Mouse (Mus musculus): Measurements from ENCODE around the gene Rnf141. TPM values are rescaled to one million over a fixed set of nuclear protein-coding genes. Genes with fewer than 3 reads are reported as not detected.
A peak's percentile ranks its signal among the peaks of the same experiment; 100 is the strongest.

Gene Rnf141
- polyA plus RNA-seq, 1 experiment from 2014 or later: 35.8 TPM

DNA sequence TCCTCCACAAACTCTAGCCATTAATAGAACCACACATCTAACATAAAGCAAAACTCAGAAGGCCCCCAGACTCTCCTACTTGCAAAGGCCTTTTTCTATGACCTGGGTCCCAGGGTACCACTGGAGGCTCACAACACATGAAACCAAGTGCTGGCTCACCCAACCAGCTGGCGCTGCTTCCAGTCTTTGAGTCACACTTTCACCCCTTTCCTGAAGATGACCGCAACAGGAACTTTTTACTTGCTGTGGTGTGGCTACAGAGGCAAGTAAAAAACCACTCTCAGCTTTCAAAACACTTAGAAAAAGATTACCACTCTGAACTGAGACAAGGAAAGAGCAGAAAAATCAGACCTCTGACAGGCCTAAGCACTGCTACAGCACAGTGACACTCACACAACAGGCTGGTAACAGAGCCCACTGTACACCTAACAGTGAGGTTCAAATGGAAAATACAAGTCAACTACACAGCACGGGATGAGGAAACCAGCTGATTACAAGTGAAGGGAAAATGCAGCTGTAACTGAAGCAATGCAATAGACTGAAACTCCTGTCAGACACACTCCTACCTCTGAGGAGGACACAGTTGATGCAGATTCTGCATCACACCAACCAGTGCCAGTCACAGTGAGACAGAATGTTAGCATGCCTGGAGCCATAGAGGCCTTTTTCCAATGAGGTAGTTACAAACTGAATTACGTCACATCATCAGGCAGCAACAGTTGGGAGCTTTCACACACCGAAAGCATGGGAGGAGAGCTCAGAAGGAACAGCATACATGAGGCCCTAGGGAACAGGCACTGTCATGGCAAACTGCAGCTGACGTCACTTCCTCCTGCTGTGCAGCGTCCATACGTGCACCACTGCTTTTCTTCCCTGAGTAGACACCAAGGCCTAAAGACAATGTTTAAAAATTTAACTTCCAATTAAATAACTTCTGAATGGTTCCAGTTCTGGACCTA, 20.0 kb downstream of the Rnf141 start:
- Histone ChIP-seq H3K4me2 (no peak overlapping the region), H3K27ac (replicated peaks) (no peak overlapping the region), H3K4me3 (replicated peaks) (no peak overlapping the region), H3K9ac (replicated peaks) (no peak overlapping the region), H3K27me3 (replicated peaks) (no peaks in the 10 kb centered on the region), H3K9me3 (replicated peaks) (no peaks in the 10 kb centered on the region), H3K36me3 (peaks cover 27% of the 10 kb centered on the region), H3K4me1 (peaks cover 14% of the 10 kb centered on the region; the same call in 1 of the 2 replicates)
- no peak for ATAC-seq (ENCODE audit: low FRiP score)
- WGBS: 76% methylated on average over 8 of the region's 8 CpGs

DNA sequence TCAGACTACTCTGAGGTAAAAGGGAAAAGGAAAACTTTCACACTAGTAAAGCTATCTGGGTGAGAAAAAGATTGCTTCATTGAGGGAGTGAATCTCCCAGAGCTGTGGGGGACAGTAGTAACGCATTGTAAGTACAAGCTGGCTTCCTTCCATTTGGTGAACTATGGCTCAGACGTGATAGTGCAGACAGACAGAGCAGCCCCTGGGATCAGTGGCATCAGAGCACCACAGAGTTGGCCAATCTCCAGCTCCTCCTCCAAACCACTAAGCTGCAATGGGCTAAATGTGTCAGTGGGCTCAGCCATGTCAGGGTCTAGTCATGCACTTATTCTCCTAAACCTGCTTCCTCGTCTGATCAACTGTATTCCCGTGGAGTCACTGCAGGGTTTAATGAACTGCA, 20.7 kb downstream of the Rnf141 start:
- H3K9ac ChIP-seq (replicated peaks): no peak overlapping the region
- H3K27me3 ChIP-seq (replicated peaks): no peaks in the 10 kb centered on the region
- H3K4me2 ChIP-seq: no peak overlapping the region
- no peak overlapping the region for H3K4me3 ChIP-seq (replicated peaks)
- ATAC-seq (ENCODE audit: low FRiP score): no peak
- peaks cover 14% of the 10 kb centered on the region; the same call in 1 of the 2 replicates for H3K4me1 ChIP-seq
- no peaks in the 10 kb centered on the region for H3K9me3 ChIP-seq (replicated peaks)
- peaks cover 23% of the 10 kb centered on the region for H3K36me3 ChIP-seq
- no peak overlapping the region for H3K27ac ChIP-seq (replicated peaks)
- WGBS: 66% methylated on average over 4 of the region's 4 CpGs

DNA sequence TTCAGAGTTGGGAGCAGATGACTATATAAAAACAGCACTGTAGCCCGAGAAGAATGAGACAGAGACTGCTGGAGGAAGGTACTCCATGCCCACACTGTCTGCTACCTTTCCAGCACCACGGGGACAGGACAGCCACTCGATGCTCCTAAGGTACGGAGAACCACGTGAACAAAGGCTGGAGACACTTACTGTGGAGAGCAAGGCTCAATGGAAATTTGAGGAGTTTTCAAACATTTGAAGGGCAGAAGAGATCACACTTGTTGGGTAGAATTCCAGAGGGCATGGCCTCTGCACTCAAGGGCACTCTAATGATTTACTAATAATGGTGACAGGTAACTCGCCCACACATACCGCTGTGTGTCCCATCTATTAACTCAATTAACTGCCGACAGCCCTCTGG, 21.2 kb downstream of the Rnf141 start:
- Histone ChIP-seq H3K9ac (replicated peaks) (no peak overlapping the region), H3K36me3 (peaks cover 25% of the 10 kb centered on the region), H3K4me1 (peaks cover 14% of the 10 kb centered on the region; the same call in 1 of the 2 replicates), H3K27me3 (replicated peaks) (no peaks in the 10 kb centered on the region), H3K4me3 (replicated peaks) (no peak overlapping the region), H3K27ac (replicated peaks) (no peak overlapping the region; the same call in 1 of the 2 replicates), H3K4me2 (no peak overlapping the region), H3K9me3 (replicated peaks) (no peaks in the 10 kb centered on the region)
- 84% methylated on average over 8 of the region's 8 CpGs for WGBS
- no peak for ATAC-seq (ENCODE audit: low FRiP score)

DNA sequence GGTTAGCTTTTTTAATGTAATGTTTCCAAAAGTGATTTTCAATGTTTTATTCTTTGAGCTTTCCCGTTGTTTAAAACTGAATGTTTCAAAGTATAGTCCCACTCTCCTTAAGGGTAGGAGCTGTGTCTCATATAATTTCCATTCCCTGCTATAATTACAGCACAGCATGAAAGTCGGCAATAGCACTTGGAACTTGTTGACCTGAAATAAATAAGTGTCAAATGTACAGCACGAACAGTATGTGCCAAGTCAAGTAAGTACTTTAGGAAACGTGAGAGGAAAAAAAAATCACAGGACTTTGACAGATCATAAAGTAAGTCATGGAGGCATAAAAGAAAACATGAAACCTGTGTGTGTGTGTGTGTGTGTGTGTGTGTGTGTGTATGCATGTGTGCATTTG, 22.2 kb downstream of the Rnf141 start:
- 59% methylated on average over 4 of the region's 4 CpGs for WGBS
- H3K27ac ChIP-seq (replicated peaks): no peak overlapping the region
- H3K27me3 ChIP-seq (replicated peaks): no peaks in the 10 kb centered on the region
- H3K36me3 ChIP-seq: peaks cover 26% of the 10 kb centered on the region
- ATAC-seq (ENCODE audit: low FRiP score): no peak
- no peak overlapping the region for H3K4me3 ChIP-seq (replicated peaks)
- no peak overlapping the region for H3K9ac ChIP-seq (replicated peaks)
- no peaks in the 10 kb centered on the region for H3K9me3 ChIP-seq (replicated peaks)
- no peak overlapping the region for H3K4me2 ChIP-seq
- peaks cover 14% of the 10 kb centered on the region; the same call in 1 of the 2 replicates for H3K4me1 ChIP-seq

DNA sequence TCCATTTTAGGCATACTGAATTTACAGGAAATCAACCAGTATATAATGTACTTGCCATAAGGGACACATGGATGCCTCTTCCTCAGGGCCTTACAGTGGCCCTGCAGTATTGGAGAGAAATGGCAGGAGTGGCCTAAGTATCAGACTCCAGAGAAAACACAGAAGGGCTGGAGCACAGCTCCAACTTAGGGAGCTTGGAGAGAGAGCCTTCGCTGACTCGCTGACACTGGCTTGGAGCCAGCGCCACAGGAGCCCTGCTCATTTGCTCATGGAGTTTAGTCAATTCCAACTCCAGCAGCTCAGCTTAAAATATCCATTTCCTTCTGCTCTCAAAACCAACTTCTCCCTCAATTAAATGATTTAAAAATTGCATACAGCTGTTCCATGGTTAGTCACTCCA, 22.6 kb downstream of the Rnf141 start:
- Histone ChIP-seq H3K27ac (replicated peaks) (peak overlapping the region; percentile 37; the same call in 1 of the 2 replicates), H3K27me3 (replicated peaks) (no peaks in the 10 kb centered on the region), H3K9ac (replicated peaks) (no peak overlapping the region), H3K4me2 (no peak overlapping the region), H3K4me1 (peaks cover 14% of the 10 kb centered on the region; the same call in 1 of the 2 replicates), H3K9me3 (replicated peaks) (no peaks in the 10 kb centered on the region), H3K4me3 (replicated peaks) (no peak overlapping the region), H3K36me3 (peaks cover 23% of the 10 kb centered on the region)
- no peak for ATAC-seq (ENCODE audit: low FRiP score)
- WGBS: 53% methylated on average over 3 of the region's 3 CpGs

DNA sequence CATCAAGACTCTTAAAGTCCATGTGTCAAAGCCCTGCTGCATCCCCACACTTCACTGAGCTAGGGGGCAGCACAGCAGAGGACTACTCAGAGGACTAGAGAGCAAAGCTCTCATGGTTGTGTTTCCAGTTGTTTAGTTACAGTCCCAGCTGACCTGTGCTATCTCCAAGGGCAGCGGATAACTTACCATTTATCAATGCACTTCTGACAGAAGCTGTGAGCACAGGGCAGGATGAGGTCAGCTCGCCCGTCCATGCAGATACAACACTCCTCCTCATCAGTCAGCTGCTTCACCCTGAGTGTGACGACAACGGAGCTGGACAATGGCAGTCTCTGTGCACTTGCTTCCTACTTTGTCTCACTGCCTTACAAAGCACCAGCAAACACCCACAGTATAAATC, 23.2 kb downstream of the Rnf141 start:
- Histone ChIP-seq H3K27ac (replicated peaks) (peak overlapping the region; percentile 37; the same call in 1 of the 2 replicates), H3K27me3 (replicated peaks) (no peaks in the 10 kb centered on the region), H3K4me1 (peaks cover 14% of the 10 kb centered on the region; the same call in 1 of the 2 replicates), H3K9ac (replicated peaks) (no peak overlapping the region), H3K9me3 (replicated peaks) (no peaks in the 10 kb centered on the region), H3K4me2 (no peak overlapping the region), H3K4me3 (replicated peaks) (no peak overlapping the region), H3K36me3 (peaks cover 23% of the 10 kb centered on the region)
- 13% methylated on average over 5 of the region's 5 CpGs for WGBS
- no peak; the same call in 1 of the 2 replicates for ATAC-seq (ENCODE audit: low FRiP score)

DNA sequence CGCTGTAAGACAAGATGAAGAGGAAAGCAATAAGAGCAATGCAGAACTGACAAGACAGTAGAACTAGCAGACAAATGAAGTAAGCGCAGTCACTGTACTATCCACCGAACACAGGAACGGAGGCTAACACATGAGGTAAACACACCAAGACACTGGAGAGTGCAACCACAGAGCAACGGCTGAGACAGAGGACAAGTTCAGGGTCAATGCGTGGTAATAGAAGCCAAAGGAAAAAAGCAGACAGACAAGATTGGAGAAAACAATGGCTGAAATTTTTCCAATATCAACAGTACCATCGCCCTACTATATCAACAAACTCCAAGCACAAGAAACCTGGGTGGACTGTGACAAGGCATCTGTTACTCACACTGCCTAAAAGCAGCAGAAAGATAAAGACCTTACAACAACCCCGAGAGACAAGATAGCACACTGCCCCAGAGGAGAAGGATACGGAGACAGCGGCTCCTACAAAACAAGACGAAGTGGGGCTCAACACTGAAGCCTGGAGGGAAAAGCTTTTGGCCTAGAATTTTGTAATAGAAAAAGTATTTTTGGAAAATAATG, 25.4 kb downstream of the Rnf141 start:
- no peaks in the 10 kb centered on the region for H3K27me3 ChIP-seq (replicated peaks)
- no peaks in the 10 kb centered on the region for H3K9me3 ChIP-seq (replicated peaks)
- no peak overlapping the region for H3K27ac ChIP-seq (replicated peaks)
- ATAC-seq (ENCODE audit: low FRiP score): no peak
- no peak overlapping the region for H3K4me3 ChIP-seq (replicated peaks)
- no peak overlapping the region for H3K9ac ChIP-seq (replicated peaks)
- peaks cover 15% of the 10 kb centered on the region for H3K36me3 ChIP-seq
- peaks cover 14% of the 10 kb centered on the region; the same call in 1 of the 2 replicates for H3K4me1 ChIP-seq
- WGBS: 90% methylated on average over 11 of the region's 11 CpGs
- H3K4me2 ChIP-seq: no peak overlapping the region

DNA sequence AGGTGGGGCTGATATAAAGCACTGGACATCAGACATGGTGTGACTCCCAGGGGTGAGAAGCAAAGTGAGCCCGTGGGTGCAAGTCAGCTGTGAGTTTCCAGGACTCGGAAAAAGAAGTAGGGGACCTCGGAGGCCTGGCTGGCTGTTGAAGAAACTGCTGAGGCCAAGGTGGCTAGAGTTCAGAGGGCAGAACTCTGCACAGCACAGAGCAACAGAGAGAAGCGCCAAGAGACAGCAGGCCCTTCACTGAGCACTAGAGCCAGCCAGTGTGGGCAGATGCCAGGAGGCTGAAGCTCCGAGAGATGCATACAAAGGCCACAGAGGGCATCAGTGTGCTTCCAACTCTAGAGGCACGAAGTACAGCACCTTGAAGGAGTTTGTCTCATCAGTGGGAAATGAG, 26.1 kb downstream of the Rnf141 start:
- WGBS: 85% methylated on average over 6 of the region's 6 CpGs
- peaks cover 12% of the 10 kb centered on the region; the same call in 1 of the 2 replicates for H3K4me1 ChIP-seq
- H3K4me3 ChIP-seq (replicated peaks): no peak overlapping the region
- no peaks in the 10 kb centered on the region for H3K9me3 ChIP-seq (replicated peaks)
- no peak for ATAC-seq (ENCODE audit: low FRiP score)
- no peak overlapping the region for H3K27ac ChIP-seq (replicated peaks)
- no peak overlapping the region for H3K4me2 ChIP-seq
- H3K9ac ChIP-seq (replicated peaks): no peak overlapping the region
- peaks cover 11% of the 10 kb centered on the region for H3K36me3 ChIP-seq
- no peaks in the 10 kb centered on the region for H3K27me3 ChIP-seq (replicated peaks)

DNA sequence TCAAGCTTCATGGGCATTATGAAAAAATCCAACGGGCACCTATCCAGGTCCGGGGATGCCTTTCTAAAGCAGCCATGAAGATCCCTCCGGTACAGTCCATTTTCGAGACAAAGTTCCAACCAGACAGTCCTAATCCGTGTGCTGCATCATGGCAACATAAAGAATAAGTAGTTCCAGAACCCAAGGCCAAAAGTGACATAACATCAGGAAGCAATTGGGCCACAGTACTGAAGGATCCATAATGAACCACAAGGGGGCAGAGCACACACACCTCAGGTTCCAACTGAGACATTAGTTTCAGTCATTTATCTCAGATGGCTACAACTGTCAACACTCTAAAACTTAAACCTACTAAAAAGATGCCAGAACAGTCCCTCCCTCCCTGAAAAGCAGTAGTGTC, 28.2 kb downstream of the Rnf141 start:
- Histone ChIP-seq H3K9me3 (replicated peaks) (no peaks in the 10 kb centered on the region), H3K4me3 (replicated peaks) (no peak overlapping the region), H3K27me3 (replicated peaks) (no peaks in the 10 kb centered on the region), H3K4me2 (no peak overlapping the region), H3K36me3 (peaks cover 15% of the 10 kb centered on the region), H3K27ac (replicated peaks) (no peak overlapping the region), H3K9ac (replicated peaks) (no peak overlapping the region), H3K4me1 (0 out of 2 replicates have a peak, but pooled peaks cover under 1% of the 10 kb centered on the region)
- peak; percentile 53; the same call in 1 of the 2 replicates for ATAC-seq (ENCODE audit: low FRiP score)
- 78% methylated on average over 5 of the region's 5 CpGs for WGBS

DNA sequence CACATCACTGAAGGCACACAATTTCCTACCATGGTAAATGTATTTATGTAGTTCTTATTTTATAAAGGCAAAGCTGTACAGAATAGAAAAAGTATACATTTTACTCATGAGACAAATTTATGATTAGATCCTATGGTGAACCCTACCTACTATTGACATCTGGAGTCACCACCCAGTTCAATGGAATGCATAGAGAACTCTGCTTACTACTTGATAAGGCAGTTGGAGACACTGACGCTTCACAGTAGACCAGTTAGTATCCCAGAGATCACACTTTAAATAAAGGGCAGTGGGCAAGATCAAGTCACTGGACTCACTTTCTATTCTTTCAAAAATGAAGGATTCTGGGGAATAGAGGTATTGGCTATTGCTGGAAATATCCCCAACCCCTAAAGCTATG, 30.3 kb downstream of the Rnf141 start:
- Histone ChIP-seq H3K9ac (replicated peaks) (no peak overlapping the region), H3K9me3 (replicated peaks) (no peaks in the 10 kb centered on the region)
- WGBS: 95% methylated on average over 1 of the region's 1 CpGs

DNA sequence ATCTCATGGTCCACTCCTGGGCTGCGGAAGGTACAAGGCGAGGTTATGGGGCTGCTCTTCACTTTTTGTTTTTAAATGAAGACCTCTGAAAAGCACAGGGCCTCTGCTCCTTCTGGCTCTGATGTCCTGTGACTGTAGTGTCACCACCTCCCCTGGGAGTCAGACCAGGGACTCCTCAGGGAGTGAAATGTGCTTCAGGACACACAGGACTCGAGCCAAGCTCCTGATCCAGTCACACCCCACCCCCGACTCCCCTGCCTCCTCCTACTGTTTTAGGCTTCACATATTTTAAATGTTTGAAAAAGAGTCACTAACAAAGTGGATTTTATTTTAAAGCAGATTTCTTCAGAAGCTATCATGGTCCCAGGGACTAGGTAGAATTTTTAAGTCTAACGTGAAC, 32.7 kb downstream of the Rnf141 start:
- H3K36me3 ChIP-seq: peaks cover 11% of the 10 kb centered on the region
- 81% methylated on average over 5 of the region's 5 CpGs for WGBS
- H3K4me1 ChIP-seq: 0 out of 2 replicates have a peak, but pooled peaks cover 7% of the 10 kb centered on the region
- H3K4me2 ChIP-seq: no peak overlapping the region
- H3K4me3 ChIP-seq (replicated peaks): no peak overlapping the region
- H3K27ac ChIP-seq (replicated peaks): no peak overlapping the region
- no peak overlapping the region for H3K9ac ChIP-seq (replicated peaks)
- H3K27me3 ChIP-seq (replicated peaks): no peaks in the 10 kb centered on the region
- no peaks in the 10 kb centered on the region for H3K9me3 ChIP-seq (replicated peaks)
- no peak for ATAC-seq (ENCODE audit: low FRiP score)

More for the DNA sequence above, 30.3 kb downstream of the Rnf141 start:
- H3K4me3 ChIP-seq (replicated peaks): no peak overlapping the region
- H3K36me3 ChIP-seq: peaks cover 15% of the 10 kb centered on the region
- no peak for ATAC-seq (ENCODE audit: low FRiP score)
- H3K4me2 ChIP-seq: no peak overlapping the region
- H3K27me3 ChIP-seq (replicated peaks): no peaks in the 10 kb centered on the region
- H3K4me1 ChIP-seq: 0 out of 2 replicates have a peak, but pooled peaks cover 7% of the 10 kb centered on the region
- no peak overlapping the region for H3K27ac ChIP-seq (replicated peaks)

Measured in neural tube, embryonic 15.5 days (tissue).